Mouse (Mus musculus): ENCODE results near the gene Myo1h. TPM values are rescaled to one million over a fixed set of nuclear protein-coding genes. Genes with fewer than 3 reads are reported as not detected.
A peak's percentile ranks its signal among the peaks of the same experiment; 100 is the strongest.

Gene Myo1h
- polyA plus RNA-seq, 1 experiment: 0.85 TPM

- TF ChIP-seq CTCF (IDR thresholded peaks at IDR 0.05; ENCODE audit: extremely low read depth, insufficient read length, insufficient replicate concordance, low read depth, low read length) (no peak), POLR2A (IDR thresholded peaks at IDR 0.05; ENCODE audit: low read depth, low read length) (no peak)
- H3K27ac ChIP-seq (ENCODE audit: insufficient read depth, low read depth, low read length): no peak overlapping the region
- no peaks in the 10 kb centered on the region for H3K4me1 ChIP-seq (ENCODE audit: control insufficient read depth, insufficient read depth, insufficient read length, low read length)
- H3K36me3 ChIP-seq (ENCODE audit: control insufficient read depth, insufficient read depth, low read length): no peaks in the 10 kb centered on the region
- 41% methylated on average over 5 of the region's 5 CpGs for WGBS
- no peak overlapping the region for H3K4me3 ChIP-seq (ENCODE audit: low read depth, low read length)
- no peaks in the 10 kb centered on the region for H3K27me3 ChIP-seq (ENCODE audit: control insufficient read depth, insufficient read depth, low read length)
Observed at GRCm38 (mm10) chr5:114342996-114343395, 54.0 kb downstream of the Myo1h start.

GRCm38 (mm10) chr5:114343612-114344011 is 54.6 kb downstream of the Myo1h start:
- Histone ChIP-seq H3K4me3 (ENCODE audit: low read depth, low read length) (no peak overlapping the region), H3K36me3 (ENCODE audit: control insufficient read depth, insufficient read depth, low read length) (no peaks in the 10 kb centered on the region), H3K4me1 (ENCODE audit: control insufficient read depth, insufficient read depth, insufficient read length, low read length) (no peaks in the 10 kb centered on the region), H3K27me3 (ENCODE audit: control insufficient read depth, insufficient read depth, low read length) (no peaks in the 10 kb centered on the region), H3K27ac (ENCODE audit: insufficient read depth, low read depth, low read length) (no peak overlapping the region)
- WGBS: 69% methylated on average over 7 of the region's 7 CpGs
- TF ChIP-seq CTCF (IDR thresholded peaks at IDR 0.05; ENCODE audit: extremely low read depth, insufficient read length, insufficient replicate concordance, low read depth, low read length): no peak
- TF ChIP-seq POLR2A (IDR thresholded peaks at IDR 0.05; ENCODE audit: low read depth, low read length): no peak

- TF ChIP-seq CTCF (IDR thresholded peaks at IDR 0.05; ENCODE audit: extremely low read depth, insufficient read length, insufficient replicate concordance, low read depth, low read length) (no peak), POLR2A (IDR thresholded peaks at IDR 0.05; ENCODE audit: low read depth, low read length) (no peak)
- Histone ChIP-seq H3K4me1 (ENCODE audit: control insufficient read depth, insufficient read depth, insufficient read length, low read length) (no peaks in the 10 kb centered on the region), H3K4me3 (ENCODE audit: low read depth, low read length) (no peak overlapping the region), H3K27ac (ENCODE audit: insufficient read depth, low read depth, low read length) (no peak overlapping the region), H3K27me3 (ENCODE audit: control insufficient read depth, insufficient read depth, low read length) (no peaks in the 10 kb centered on the region), H3K36me3 (ENCODE audit: control insufficient read depth, insufficient read depth, low read length) (no peaks in the 10 kb centered on the region)
- 26% methylated on average over 3 of the region's 3 CpGs for WGBS
Observed at GRCm38 (mm10) chr5:114345538-114345937, 56.6 kb downstream of the Myo1h start.

GRCm38 (mm10) chr5:114347005-114347404 is 58.0 kb downstream of the Myo1h start:
- WGBS: 86% methylated on average over 10 of the region's 10 CpGs
- H3K27me3 ChIP-seq (ENCODE audit: control insufficient read depth, insufficient read depth, low read length): no peaks in the 10 kb centered on the region
- H3K4me1 ChIP-seq (ENCODE audit: control insufficient read depth, insufficient read depth, insufficient read length, low read length): no peaks in the 10 kb centered on the region
- TF ChIP-seq CTCF (IDR thresholded peaks at IDR 0.05; ENCODE audit: extremely low read depth, insufficient read length, insufficient replicate concordance, low read depth, low read length): no peak
- no peak for TF ChIP-seq POLR2A (IDR thresholded peaks at IDR 0.05; ENCODE audit: low read depth, low read length)
- H3K4me3 ChIP-seq (ENCODE audit: low read depth, low read length): no peak overlapping the region
- H3K36me3 ChIP-seq (ENCODE audit: control insufficient read depth, insufficient read depth, low read length): no peaks in the 10 kb centered on the region
- H3K27ac ChIP-seq (ENCODE audit: insufficient read depth, low read depth, low read length): no peak overlapping the region

- Histone ChIP-seq H3K36me3 (ENCODE audit: control insufficient read depth, insufficient read depth, low read length) (no peaks in the 10 kb centered on the region), H3K4me3 (ENCODE audit: low read depth, low read length) (no peak overlapping the region), H3K27ac (ENCODE audit: insufficient read depth, low read depth, low read length) (no peak overlapping the region), H3K4me1 (ENCODE audit: control insufficient read depth, insufficient read depth, insufficient read length, low read length) (no peaks in the 10 kb centered on the region), H3K27me3 (ENCODE audit: control insufficient read depth, insufficient read depth, low read length) (no peaks in the 10 kb centered on the region)
- TF ChIP-seq POLR2A (IDR thresholded peaks at IDR 0.05; ENCODE audit: low read depth, low read length): no peak
- peak; percentile 31; the same call in 1 of the 2 replicates for TF ChIP-seq CTCF (IDR thresholded peaks at IDR 0.05; ENCODE audit: extremely low read depth, insufficient read length, insufficient replicate concordance, low read depth, low read length)
- WGBS: 62% methylated on average over 10 of the region's 10 CpGs
Observed at GRCm38 (mm10) chr5:114351490-114351889, 62.5 kb downstream of the Myo1h start.

GRCm38 (mm10) chr5:114356250-114356935 is 67.4 kb downstream of the Myo1h start:
- Histone ChIP-seq H3K4me1 (ENCODE audit: control insufficient read depth, insufficient read depth, insufficient read length, low read length) (no peaks in the 10 kb centered on the region), H3K4me3 (ENCODE audit: low read depth, low read length) (no peak overlapping the region), H3K27me3 (ENCODE audit: control insufficient read depth, insufficient read depth, low read length) (no peaks in the 10 kb centered on the region), H3K36me3 (ENCODE audit: control insufficient read depth, insufficient read depth, low read length) (peaks cover 7% of the 10 kb centered on the region), H3K27ac (ENCODE audit: insufficient read depth, low read depth, low read length) (peak overlapping the region; percentile 27)
- TF ChIP-seq POLR2A (IDR thresholded peaks at IDR 0.05; ENCODE audit: low read depth, low read length) (no peak; the same call in 1 of the 2 replicates), CTCF (IDR thresholded peaks at IDR 0.05; ENCODE audit: extremely low read depth, insufficient read length, insufficient replicate concordance, low read depth, low read length) (peak; percentile 67; the same call in 1 of the 2 replicates)
- 19% methylated on average over 7 of the region's 7 CpGs for whole genome bisulfite sequencing

- Histone ChIP-seq H3K4me3 (ENCODE audit: low read depth, low read length) (no peak overlapping the region), H3K4me1 (ENCODE audit: control insufficient read depth, insufficient read depth, insufficient read length, low read length) (no peaks in the 10 kb centered on the region), H3K27me3 (ENCODE audit: control insufficient read depth, insufficient read depth, low read length) (no peaks in the 10 kb centered on the region; the same call in 1 of the 2 replicates), H3K27ac (ENCODE audit: insufficient read depth, low read depth, low read length) (peak overlapping the region; percentile 27), H3K36me3 (ENCODE audit: control insufficient read depth, insufficient read depth, low read length) (peaks cover 12% of the 10 kb centered on the region)
- TF ChIP-seq CTCF (IDR thresholded peaks at IDR 0.05; ENCODE audit: extremely low read depth, insufficient read length, insufficient replicate concordance, low read depth, low read length) (no peak), POLR2A (IDR thresholded peaks at IDR 0.05; ENCODE audit: low read depth, low read length) (no peak)
- WGBS: 52% methylated on average over 23 of the region's 23 CpGs
Observed at GRCm38 (mm10) chr5:114356936-114357751, 68.2 kb downstream of the Myo1h start.
